Mouse (Mus musculus) midbrain, embryonic 14.5 days (tissue): ENCODE measurements around the gene Smim1. TPM values are rescaled to one million over a fixed set of nuclear protein-coding genes. Genes with fewer than 3 reads are reported as not detected.

ENCODE experiments used
- ATAC-seq: fragments of 200-750 bp; cut with Nextera tagmentation; 2 replicates; pipeline ENCODE4 v1.8.0; 2017; ENCODE audit warnings: moderate number of reproducible peaks, moderate library complexity; ENCODE audit not compliant: low FRiP score, low TSS enrichment
- DNase-seq: peaks from one replicate; pipeline ENCODE4 v3.0.0-alpha.2; 2015
- H3K27ac ChIP-seq: fragments of 300-500 bp; sonication (generic); replicated peaks from 2 replicates; pipeline ENCODE4 v1.5.1; 2014; ENCODE audit warnings: mild to moderate bottlenecking, low read depth, low read length, moderate library complexity
- H3K27me3 ChIP-seq: fragments of 300-500 bp; sonication (generic); 2 replicates; pipeline ENCODE4 v1.6.1; 2014; ENCODE audit warnings: low read length, control low read depth, mixed read lengths; ENCODE audit not compliant: control insufficient read depth, insufficient read depth
- H3K36me3 ChIP-seq: fragments of 300-500 bp; sonication (generic); 2 replicates; pipeline ENCODE4 v1.6.1; 2014; ENCODE audit warnings: low read length, control low read depth; ENCODE audit not compliant: control insufficient read depth, insufficient read depth
- H3K4me1 ChIP-seq: fragments of 300-500 bp; sonication (generic); 2 replicates; pipeline ENCODE4 v1.6.1; 2014; ENCODE audit warnings: mild to moderate bottlenecking, antibody characterized with exemption, low read length, control low read depth; ENCODE audit not compliant: control insufficient read depth, insufficient read depth
- H3K4me2 ChIP-seq: fragments of 300-500 bp; sonication (generic); 2 replicates; pipeline ENCODE4 v1.6.1; 2014; ENCODE audit warnings: mild to moderate bottlenecking, low read length, moderate library complexity
- H3K4me3 ChIP-seq: fragments of 300-500 bp; sonication (generic); replicated peaks from 2 replicates; pipeline ENCODE4 v1.5.1; 2014; ENCODE audit warnings: low read depth, low read length
- H3K9ac ChIP-seq: fragments of 300-500 bp; sonication (generic); replicated peaks from 2 replicates; pipeline ENCODE4 v1.6.1; 2014; ENCODE audit warnings: mild to moderate bottlenecking, low read length, moderate library complexity
- H3K9me3 ChIP-seq: fragments of 300-500 bp; sonication (generic); 2 replicates; pipeline ENCODE4 v1.6.1; 2016; ENCODE audit warnings: low read length, control low read depth, mixed read lengths; ENCODE audit not compliant: control insufficient read depth
- WGBS: fragments of 180-500 bp; shearing (Covaris S2); extraction: QIAGEN DNeasy Blood & Tissue Kit; methylation state at CpG from one replicate; pipeline ENCODE4 v1.1.7; 2014; 5-methylcytosine and 5-hydroxymethylcytosine counted together
- polyA plus RNA-seq: library from polyadenylated mRNA; unstranded; fragments of >200 nt; fragmentation: Nextera tagmentation; extraction: Ambion mirVana; gene quantifications from 2 replicates; pipeline ENCODE4 v1.2.1, GENCODE M21; 2014

The Smim1 gene
- polyA plus RNA-seq, 1 experiment from 2014 or later = 7.7 TPM

- Histone ChIP-seq H3K4me1 (peaks cover 13% of the 10 kb centered on the region), H3K9me3 (no peaks in the 10 kb centered on the region), H3K4me2 (peak overlapping the region; percentile 84), H3K9ac (peak overlapping the region; percentile 86), H3K36me3 (peaks cover 31% of the 10 kb centered on the region), H3K27ac (no peak overlapping the region), H3K27me3 (no peaks in the 10 kb centered on the region), H3K4me3 (peak overlapping the region; percentile 94)
- ATAC-seq (no peak), DNase-seq (no peak)
- 38% methylated on average over 6 of the region's 6 CpGs for WGBS
These were observed 50.3 kb downstream of the Smim1 start for GRCm38 (mm10) chr4:153975768-153976167.

- Histone ChIP-seq H3K9me3 (no peaks in the 10 kb centered on the region), H3K4me2 (peak overlapping the region; percentile 84), H3K27ac (peak overlapping the region; percentile 75), H3K4me3 (peak overlapping the region; percentile 94), H3K36me3 (peaks cover 31% of the 10 kb centered on the region), H3K4me1 (peaks cover 13% of the 10 kb centered on the region), H3K27me3 (no peaks in the 10 kb centered on the region), H3K9ac (peak overlapping the region; percentile 86)
- no peak for DNase-seq
- no peak; the same call in 1 of the 2 replicates for ATAC-seq
- under 1% methylated on average over 33 of the region's 33 CpGs for WGBS
These were observed 50.8 kb downstream of the Smim1 start for GRCm38 (mm10) chr4:153975292-153975662.

GRCm38 (mm10) chr4:153974431-153975291 is 51.4 kb downstream of the Smim1 start, which contains the start of the genes Dffb and Cep104:
TSS of gene Dffb (minus strand) at chr4:153975126.
TSS of gene Cep104 (plus strand) at chr4:153975194.
- peaks cover 13% of the 10 kb centered on the region for H3K4me1 ChIP-seq
- DNase-seq (peak; percentile 98), ATAC-seq (peak; percentile 98)
- peak within 1 kb of the TSS; percentile 86 for H3K9ac ChIP-seq
- peaks cover 31% of the 10 kb centered on the region for H3K36me3 ChIP-seq
- peak within 1 kb of the TSS; percentile 75 for H3K27ac ChIP-seq
- H3K9me3 ChIP-seq = no peaks in the 10 kb centered on the region
- no peaks in the 10 kb centered on the region for H3K27me3 ChIP-seq
- H3K4me2 ChIP-seq = peak within 1 kb of the TSS; percentile 84
- H3K4me3 ChIP-seq = peak within 1 kb of the TSS; percentile 94
- under 1% methylated on average over 66 of the region's 68 CpGs for WGBS

Other genes with a start within 250 kb of the Smim1 start
- 63.3 and 63.7 TPM in 2 replicates for gene A430005L14Rik, start 69.0 kb downstream of the Smim1 start, polyA plus RNA-seq
- 7.9 and 9.1 TPM in 2 replicates for gene Dffb, start 51.1 kb downstream of the Smim1 start, polyA plus RNA-seq
- gene Cep104, start 51.0 kb downstream of the Smim1 start, polyA plus RNA-seq = 15.3 and 19.7 TPM in 2 replicates
- gene Lrrc47, start 14.5 kb downstream of the Smim1 start, polyA plus RNA-seq = 12.7 and 13.5 TPM in 2 replicates
- gene Ccdc27, start 16.4 kb upstream of the Smim1 start, polyA plus RNA-seq = not detected in 2 replicates
- gene Trp73, start 114.0 kb upstream of the Smim1 start, polyA plus RNA-seq = 0.20 and 0.59 TPM in 2 replicates
- gene Wrap73, start 116.1 kb upstream of the Smim1 start, polyA plus RNA-seq = 43.2 and 45.6 TPM in 2 replicates
- 203 and 208 TPM in 2 replicates for gene Tprgl, start 134.4 kb upstream of the Smim1 start, polyA plus RNA-seq
- 6.9 and 8.4 TPM in 2 replicates for gene Megf6, start 144.5 kb upstream of the Smim1 start, polyA plus RNA-seq